Mouse (Mus musculus) liver, adult 2 months (tissue): ENCODE measurements around the gene Ntn1. TPM values are rescaled to one million over a fixed set of nuclear protein-coding genes. Genes with fewer than 3 reads are reported as not detected.

Experiments
- DNase-seq: peaks from one replicate; pipeline ENCODE4 v3.0.0-alpha.2; 2011; ENCODE audit warnings: low read depth, low spot score; ENCODE audit errors: extremely low read depth
- H3K27ac ChIP-seq: fragments of 200-500 bp; replicated peaks from 2 replicates; pipeline ENCODE4 v1.5.1; 2012; ENCODE audit warnings: low read depth, mild to moderate bottlenecking, control low read depth, inconsistent platforms, low read length; ENCODE audit not compliant: insufficient read depth
- H3K27me3 ChIP-seq: fragments of 200-500 bp; 2 replicates; pipeline ENCODE4 v1.6.1; 2012; ENCODE audit warnings: mild to moderate bottlenecking, moderate library complexity, low read length, inconsistent platforms; ENCODE audit not compliant: control insufficient read depth, insufficient read depth
- H3K36me3 ChIP-seq: fragments of 200-500 bp; 2 replicates; pipeline ENCODE4 v1.6.1; 2012; ENCODE audit warnings: low read length, inconsistent platforms; ENCODE audit not compliant: control insufficient read depth, insufficient read depth
- H3K4me1 ChIP-seq: fragments of 200-500 bp; 2 replicates; pipeline ENCODE4 v1.6.1; 2011; ENCODE audit warnings: low read length; ENCODE audit not compliant: control insufficient read depth, insufficient read depth
- H3K4me3 ChIP-seq: fragments of 200-500 bp; 2 replicates; pipeline ENCODE4 v1.5.1; 2011; ENCODE audit warnings: low read depth, mild to moderate bottlenecking, control low read depth, low read length, moderate library complexity; ENCODE audit not compliant: insufficient read depth
- H3K79me2 ChIP-seq: fragments of 200-500 bp; 2 replicates; pipeline ENCODE4 v1.6.1; 2012; ENCODE audit warnings: inconsistent platforms, mild to moderate bottlenecking, low read length, moderate library complexity; ENCODE audit not compliant: control insufficient read depth, insufficient read depth
- H3K9ac ChIP-seq: fragments of 200-500 bp; 2 replicates; pipeline ENCODE4 v1.6.1; 2012; ENCODE audit warnings: low read depth, mild to moderate bottlenecking, control low read depth, inconsistent platforms, low read length
- CTCF ChIP-seq: fragments of 200-500 bp; IDR thresholded peaks from 2 replicates; pipeline ENCODE4 v1.5.1; 2011; ENCODE audit warnings: low read depth, low read length, control low read depth
- POLR2A ChIP-seq: fragments of 200-500 bp; IDR thresholded peaks from 2 replicates; pipeline ENCODE4 v1.6.1; 2011; ENCODE audit warnings: low read length, control low read depth; ENCODE audit not compliant: insufficient read depth; ENCODE audit errors: extremely low read depth
- WGBS: fragments of 180-500 bp; shearing (Covaris S2); methylation state at CpG from one replicate; pipeline ENCODE4 v1.1.7; 2018; 5-methylcytosine and 5-hydroxymethylcytosine counted together
- polyA plus RNA-seq: library from polyadenylated mRNA; depleted of rRNA; stranded (reverse); fragments of >200 nt; gene quantifications from 2 replicates; pipeline ENCODE4 v1.2.3, GENCODE M21; 2012; rRNA removed
- total RNA-seq: library from RNA; depleted of rRNA; stranded (reverse); fragments of >200 nt; gene quantifications from 2 replicates; pipeline ENCODE4 v1.2.3, GENCODE M21; 2014; rRNA removed

Ntn1 gene
- total and polyA plus RNA-seq, 2 experiments: 4.9 to 5.5 TPM

- 0 out of 2 replicates have a peak, but pooled peaks cover 2% of the 10 kb centered on the region for H3K4me1 ChIP-seq
- TF ChIP-seq POLR2A (no peak), CTCF (no peak)
- 41% methylated on average over 7 of the region's 7 CpGs for WGBS
- no peak overlapping the region for H3K27ac ChIP-seq
- H3K4me3 ChIP-seq: no peak overlapping the region
- no peak overlapping the region for H3K9ac ChIP-seq
- 0 out of 2 replicates have a peak, but pooled peaks cover 2% of the 10 kb centered on the region for H3K27me3 ChIP-seq
- no peaks in the 10 kb centered on the region for H3K36me3 ChIP-seq
- DNase-seq: peak; percentile 70
- H3K79me2 ChIP-seq: no peaks in the 10 kb centered on the region
Measured at GRCm38 (mm10) chr11:68171973-68172647, 228.5 kb downstream of the Ntn1 start.

- TF ChIP-seq POLR2A (no peak), CTCF (no peak)
- H3K27me3 ChIP-seq: 0 out of 2 replicates have a peak, but pooled peaks cover 2% of the 10 kb centered on the region
- H3K79me2 ChIP-seq: no peaks in the 10 kb centered on the region
- 95% methylated on average over 4 of the region's 4 CpGs for WGBS
- no peak overlapping the region for H3K4me3 ChIP-seq
- no peak overlapping the region for H3K9ac ChIP-seq
- H3K27ac ChIP-seq: no peak overlapping the region
- H3K36me3 ChIP-seq: no peaks in the 10 kb centered on the region
- DNase-seq: no peak
- H3K4me1 ChIP-seq: 0 out of 2 replicates have a peak, but pooled peaks cover 2% of the 10 kb centered on the region
Measured at GRCm38 (mm10) chr11:68168427-68168826, 232.2 kb downstream of the Ntn1 start.

GRCm38 (mm10) chr11:68164408-68164807 lies 236.2 kb downstream of the Ntn1 start:
- TF ChIP-seq CTCF (no peak), POLR2A (no peak)
- no peaks in the 10 kb centered on the region for H3K79me2 ChIP-seq
- no peak overlapping the region for H3K9ac ChIP-seq
- no peak overlapping the region for H3K4me3 ChIP-seq
- no peaks in the 10 kb centered on the region for H3K36me3 ChIP-seq
- H3K27ac ChIP-seq: no peak overlapping the region
- H3K4me1 ChIP-seq: no peaks in the 10 kb centered on the region
- no peak for DNase-seq
- WGBS: 97% methylated on average over 5 of the region's 5 CpGs
- H3K27me3 ChIP-seq: 0 out of 2 replicates have a peak, but pooled peaks cover 2% of the 10 kb centered on the region

- H3K4me1 ChIP-seq: no peaks in the 10 kb centered on the region
- H3K27ac ChIP-seq: no peak overlapping the region
- H3K79me2 ChIP-seq: no peaks in the 10 kb centered on the region
- H3K4me3 ChIP-seq: no peak overlapping the region
- H3K9ac ChIP-seq: no peak overlapping the region
- 98% methylated on average over 4 of the region's 4 CpGs for WGBS
- no peaks in the 10 kb centered on the region for H3K36me3 ChIP-seq
- no peak for TF ChIP-seq POLR2A
- TF ChIP-seq CTCF: no peak
- DNase-seq: no peak
- no peaks in the 10 kb centered on the region for H3K27me3 ChIP-seq
Measured at GRCm38 (mm10) chr11:68159867-68160266, 240.8 kb downstream of the Ntn1 start.

Other genes starting within 250 kb of the Ntn1 start
- gene Pik3r5, start 31.3 kb upstream of the Ntn1 start, total RNA-seq: 0.28 and 1.2 TPM in 2 replicates
- 0.29 and 0.77 TPM in 2 replicates for gene Pik3r5, start 31.3 kb upstream of the Ntn1 start, polyA plus RNA-seq
- gene Pik3r6, start 102.2 kb upstream of the Ntn1 start, total RNA-seq: 0.74 and 1.4 TPM in 2 replicates
- gene Pik3r6, start 102.2 kb upstream of the Ntn1 start, polyA plus RNA-seq: 0.37 and 0.73 TPM in 2 replicates
- gene Mfsd6l, start 155.4 kb upstream of the Ntn1 start, total RNA-seq: not detected in 2 replicates
- gene Mfsd6l, start 155.4 kb upstream of the Ntn1 start, polyA plus RNA-seq: 0.06 and 0.07 TPM in 2 replicates
- gene Ccdc42, start 186.2 kb upstream of the Ntn1 start, total RNA-seq: not detected in 2 replicates
- not detected in 2 replicates for gene Ccdc42, start 186.2 kb upstream of the Ntn1 start, polyA plus RNA-seq